Mouse (Mus musculus) adrenal gland, postnatal 25 days (tissue): ENCODE measurements around the gene Tex14. TPM values are rescaled to one million over a fixed set of nuclear protein-coding genes. Genes with fewer than 3 reads are reported as not detected.
"Not testable (repeated sequence)": the region's sequence is repeated elsewhere in the genome, so short reads cannot be mapped to it uniquely, and the experiment has no call there.

Source experiments
- DNase-seq: peaks from one replicate; pipeline ENCODE4 v3.0.0; 2021; ENCODE audit warnings: mixed read lengths
- long read RNA-seq: library from polyadenylated mRNA; stranded (forward); transcript quantifications from one replicate; pipeline ENCODE4 v2.0.0, GENCODE M21; 2021
- total RNA-seq: library from RNA; stranded (reverse); gene quantifications from 2 replicates; pipeline ENCODE4 v1.2.3, GENCODE M21; 2021

The Tex14 gene
- total RNA-seq: 0.19 and 1.1 TPM in 2 replicates
- long read RNA-seq, partial matches to known transcripts: 0 of 1 reads
- long read RNA-seq, other reads (novel, unspliced or antisense): 1 of 1 reads

- peak; percentile 6 for DNase-seq
These were observed at the start of gene Tex14, which contains the start of gene Rad51c for GRCm38 (mm10) chr11:87404876-87405275. Gene Tex14 (plus strand): TSS chr11:87405065. Gene Rad51c (minus strand): TSS chr11:87404954.

GRCm38 (mm10) chr11:87357317-87358300 is 47.3 kb upstream of the Tex14 start:
- peak; percentile 28 for DNase-seq

GRCm38 (mm10) chr11:87358331-87359261 is 46.3 kb upstream of the Tex14 start, which contains the start of gene Ppm1e:
Gene Ppm1e (minus strand): TSS chr11:87359023.
- peak; percentile 85 for DNase-seq

- no peak for DNase-seq
These were observed 45.6 kb upstream of the Tex14 start for GRCm38 (mm10) chr11:87359262-87359612.

GRCm38 (mm10) chr11:87365120-87365519 is 39.7 kb upstream of the Tex14 start:
- no peak for DNase-seq

- no peak for DNase-seq
These were observed 37.8 kb upstream of the Tex14 start for GRCm38 (mm10) chr11:87367061-87367460.

- no peak for DNase-seq
These were observed 36.8 kb upstream of the Tex14 start for GRCm38 (mm10) chr11:87367865-87368580.

- no peak for DNase-seq
These were observed 20.3 kb upstream of the Tex14 start for GRCm38 (mm10) chr11:87384551-87384950.

- DNase-seq: no peak
These were observed 19.2 kb upstream of the Tex14 start for GRCm38 (mm10) chr11:87385676-87386075.

- peak; percentile 17 for DNase-seq
These were observed 11.0 kb upstream of the Tex14 start for GRCm38 (mm10) chr11:87393855-87394254.

GRCm38 (mm10) chr11:87398402-87398801 is 6.5 kb upstream of the Tex14 start:
- no peak for DNase-seq

GRCm38 (mm10) chr11:87404111-87404853 is 583 bp upstream of the Tex14 start:
- DNase-seq: peak; percentile 98

GRCm38 (mm10) chr11:87413412-87413811 is 8.5 kb downstream of the Tex14 start:
- not testable (repeated sequence) for DNase-seq

GRCm38 (mm10) chr11:87416120-87416519 is 11.3 kb downstream of the Tex14 start:
- DNase-seq: no peak

- no peak for DNase-seq
These were observed 16.0 kb downstream of the Tex14 start for GRCm38 (mm10) chr11:87420861-87421260.

- DNase-seq: no peak
These were observed 16.9 kb downstream of the Tex14 start for GRCm38 (mm10) chr11:87421760-87422201.

- peak; percentile 55 for DNase-seq
These were observed 17.9 kb downstream of the Tex14 start for GRCm38 (mm10) chr11:87422511-87423340.

- DNase-seq: no peak
These were observed 18.9 kb downstream of the Tex14 start for GRCm38 (mm10) chr11:87423551-87424325.

GRCm38 (mm10) chr11:87426121-87426449 is 21.2 kb downstream of the Tex14 start:
- no peak for DNase-seq
